Mouse (Mus musculus) neural tube, embryonic 15.5 days (tissue): ENCODE measurements around the gene Nkx2-5. TPM values are rescaled to one million over a fixed set of nuclear protein-coding genes. Genes with fewer than 3 reads are reported as not detected.
A peak's percentile ranks its signal among the peaks of the same experiment; 100 is the strongest.

ENCODE experiments used
- ATAC-seq: fragments of 200-750 bp; cut with Nextera tagmentation; 2 replicates; pipeline ENCODE4 v1.8.0; 2017; ENCODE audit warnings: mild to moderate bottlenecking, moderate TSS enrichment, moderate library complexity; ENCODE audit not compliant: low FRiP score
- H3K27ac ChIP-seq: fragments of 300-500 bp; sonication (generic); replicated peaks from 2 replicates; pipeline ENCODE4 v1.5.1; 2015; ENCODE audit warnings: mild to moderate bottlenecking, inconsistent platforms
- H3K27me3 ChIP-seq: fragments of 300-500 bp; sonication (generic); replicated peaks from 2 replicates; pipeline ENCODE4 v1.6.1; 2015; ENCODE audit warnings: inconsistent platforms
- H3K36me3 ChIP-seq: fragments of 300-500 bp; sonication (generic); 2 replicates; pipeline ENCODE4 v1.6.1; 2015; ENCODE audit warnings: inconsistent platforms
- H3K4me1 ChIP-seq: fragments of 300-500 bp; sonication (generic); 2 replicates; pipeline ENCODE4 v1.6.1; 2015; ENCODE audit warnings: inconsistent platforms
- H3K4me2 ChIP-seq: fragments of 300-500 bp; sonication (generic); 2 replicates; pipeline ENCODE4 v1.6.1; 2015; ENCODE audit warnings: inconsistent platforms, mild to moderate bottlenecking, moderate library complexity
- H3K4me3 ChIP-seq: fragments of 300-500 bp; sonication (generic); replicated peaks from 2 replicates; pipeline ENCODE4 v1.5.1; 2015; ENCODE audit warnings: mild to moderate bottlenecking, inconsistent platforms
- H3K9ac ChIP-seq: fragments of 300-500 bp; sonication (generic); replicated peaks from 2 replicates; pipeline ENCODE4 v1.6.1; 2015; ENCODE audit warnings: mild to moderate bottlenecking, inconsistent platforms
- H3K9me3 ChIP-seq: fragments of 300-500 bp; sonication (generic); replicated peaks from 2 replicates; pipeline ENCODE4 v1.6.1; 2016; ENCODE audit warnings: inconsistent platforms
- WGBS: fragments of 180-500 bp; shearing (Covaris S2); methylation state at CpG from one replicate; pipeline ENCODE4 v1.1.7; 2015; ENCODE audit warnings: mixed read lengths; 5-methylcytosine and 5-hydroxymethylcytosine counted together
- polyA plus RNA-seq: library from polyadenylated mRNA; unstranded; fragments of >200 nt; fragmentation: Nextera tagmentation; extraction: Ambion mirVana; gene quantifications from 2 replicates; pipeline ENCODE4 v1.2.1, GENCODE M21; 2015

Gene Nkx2-5
- polyA plus RNA-seq: 0.13 TPM in 1 of 2 replicates, not detected in the other

DNA sequence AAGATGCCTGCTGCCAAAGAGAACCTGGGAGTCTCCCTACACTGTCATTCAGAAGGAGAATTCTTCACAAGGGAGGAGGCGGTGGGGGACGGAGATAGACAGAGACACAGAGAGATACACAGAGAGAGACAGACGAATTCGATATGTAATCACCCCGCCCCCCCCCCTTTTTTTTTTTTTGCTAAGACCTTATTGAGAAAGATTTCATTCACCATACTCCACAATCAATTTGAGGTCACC, at the start of gene Nkx2-5:
Gene Nkx2-5, minus strand, starts transcription at position 101 of the 240 bp plus-strand sequence.
- H3K9me3 ChIP-seq: no peaks in the 10 kb centered on the region
- peaks cover 91% of the 10 kb centered on the region for H3K27me3 ChIP-seq
- WGBS: 1% methylated on average over 5 of the region's 5 CpGs
- H3K36me3 ChIP-seq: no peaks in the 10 kb centered on the region
- H3K27ac ChIP-seq: no peak within 1 kb of the TSS
- H3K9ac ChIP-seq: no peak within 1 kb of the TSS
- ATAC-seq: no peak
- H3K4me3 ChIP-seq: no peak within 1 kb of the TSS
- 0 out of 2 replicates have a peak within 1 kb of the TSS, but pooled peaks have one; percentile 4 for H3K4me2 ChIP-seq
- H3K4me1 ChIP-seq: peaks cover 8% of the 10 kb centered on the region

DNA sequence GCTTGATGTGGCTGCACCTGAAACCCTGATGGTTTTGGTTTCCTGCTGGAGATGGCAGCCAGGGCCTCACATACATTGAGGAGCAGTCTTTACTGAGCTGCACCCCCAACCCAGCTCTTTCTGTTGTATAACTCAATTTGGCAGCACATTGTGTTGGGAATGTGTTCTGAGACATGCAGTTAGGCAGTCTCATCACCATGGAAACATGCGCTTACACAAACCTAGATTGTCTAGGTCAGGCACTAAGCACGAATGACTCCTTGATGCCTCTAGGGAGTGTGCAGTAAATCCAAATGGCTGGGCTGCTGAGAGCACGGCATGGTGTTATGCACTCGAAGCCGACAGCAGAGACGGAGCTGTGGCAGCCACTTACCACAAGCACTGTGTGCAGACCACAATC, 49.5 kb upstream of the Nkx2-5 start:
- H3K9ac ChIP-seq: no peak overlapping the region
- 44% methylated on average over 6 of the region's 6 CpGs for WGBS
- no peak overlapping the region for H3K27ac ChIP-seq
- H3K4me3 ChIP-seq: no peak overlapping the region
- peaks cover 4% of the 10 kb centered on the region; the same call in 1 of the 2 replicates for H3K27me3 ChIP-seq
- peaks cover 23% of the 10 kb centered on the region for H3K4me1 ChIP-seq
- peak; percentile 35; the same call in 1 of the 2 replicates for ATAC-seq
- no peaks in the 10 kb centered on the region for H3K9me3 ChIP-seq
- no peaks in the 10 kb centered on the region for H3K36me3 ChIP-seq
- H3K4me2 ChIP-seq: no peak overlapping the region

DNA sequence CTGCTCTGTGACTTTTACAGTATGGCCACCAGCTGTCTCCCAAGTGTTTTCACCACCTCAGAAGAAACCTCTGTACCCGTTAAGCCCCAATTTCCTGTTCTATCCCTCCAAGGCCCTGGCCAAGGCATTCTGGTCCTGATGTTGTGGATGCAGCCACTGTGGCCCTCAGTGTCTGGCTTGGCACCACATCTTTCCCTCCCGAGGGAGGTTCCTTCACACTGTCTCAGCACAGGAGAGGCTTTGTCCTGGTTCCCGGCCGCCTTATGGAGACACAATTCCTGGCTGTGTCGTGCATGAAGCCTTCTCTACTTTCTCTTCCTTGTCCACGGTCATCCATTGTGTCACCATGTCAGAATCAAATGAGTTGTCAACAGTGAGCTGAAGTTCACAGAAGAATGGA, 48.7 kb upstream of the Nkx2-5 start:
- H3K27me3 ChIP-seq: peaks cover 4% of the 10 kb centered on the region; the same call in 1 of the 2 replicates
- WGBS: 60% methylated on average over 6 of the region's 6 CpGs
- no peak overlapping the region for H3K4me2 ChIP-seq
- H3K4me3 ChIP-seq: no peak overlapping the region
- no peaks in the 10 kb centered on the region for H3K9me3 ChIP-seq
- no peak for ATAC-seq
- peaks cover 23% of the 10 kb centered on the region for H3K4me1 ChIP-seq
- H3K27ac ChIP-seq: no peak overlapping the region
- H3K9ac ChIP-seq: no peak overlapping the region
- H3K36me3 ChIP-seq: no peaks in the 10 kb centered on the region

DNA sequence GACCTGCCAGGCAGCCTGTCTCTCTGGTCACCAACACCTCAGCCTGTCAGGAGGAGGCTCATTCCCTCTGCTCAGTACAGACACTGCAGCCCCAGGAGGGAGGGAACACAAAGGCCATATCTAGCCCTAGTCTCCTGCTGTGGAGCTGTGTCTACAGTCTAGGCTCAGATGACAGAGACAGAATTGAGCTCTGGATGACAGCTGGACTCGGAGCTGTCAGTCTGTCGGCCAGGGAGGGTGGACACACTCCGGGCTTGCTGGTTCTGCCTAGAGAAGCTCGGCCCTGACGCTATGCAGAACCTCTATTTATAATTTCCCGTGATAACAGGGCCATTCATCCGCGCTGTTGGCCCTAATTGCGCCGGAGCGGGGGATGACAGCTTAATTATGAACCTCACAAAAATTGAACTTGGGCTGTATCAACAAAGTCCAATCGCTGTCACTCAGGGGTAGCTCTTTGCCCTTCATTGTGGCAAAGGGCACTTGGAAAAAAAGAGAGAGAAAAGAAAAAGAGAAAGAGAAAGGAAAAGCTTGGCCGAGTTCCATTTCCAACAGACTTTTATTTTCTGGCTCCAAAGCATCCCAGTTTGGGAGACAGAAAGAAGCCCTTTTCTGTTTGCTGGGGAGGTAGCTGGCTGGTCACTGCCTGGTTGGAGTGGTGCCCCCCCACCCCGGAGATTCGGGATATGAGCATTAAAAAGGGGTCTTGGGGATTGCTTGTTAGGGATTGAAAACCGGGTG, 48.0 kb upstream of the Nkx2-5 start:
- H3K9ac ChIP-seq: peak overlapping the region; percentile 4; the same call in 1 of the 2 replicates
- H3K27ac ChIP-seq: no peak overlapping the region
- no peaks in the 10 kb centered on the region for H3K9me3 ChIP-seq
- WGBS: 50% methylated on average over 16 of the region's 16 CpGs
- ATAC-seq: no peak
- H3K4me1 ChIP-seq: peaks cover 23% of the 10 kb centered on the region
- H3K4me3 ChIP-seq: no peak overlapping the region
- peaks cover 4% of the 10 kb centered on the region; the same call in 1 of the 2 replicates for H3K27me3 ChIP-seq
- H3K36me3 ChIP-seq: no peaks in the 10 kb centered on the region
- 0 out of 2 replicates have a peak overlapping the region, but pooled peaks have one; percentile 15 for H3K4me2 ChIP-seq

DNA sequence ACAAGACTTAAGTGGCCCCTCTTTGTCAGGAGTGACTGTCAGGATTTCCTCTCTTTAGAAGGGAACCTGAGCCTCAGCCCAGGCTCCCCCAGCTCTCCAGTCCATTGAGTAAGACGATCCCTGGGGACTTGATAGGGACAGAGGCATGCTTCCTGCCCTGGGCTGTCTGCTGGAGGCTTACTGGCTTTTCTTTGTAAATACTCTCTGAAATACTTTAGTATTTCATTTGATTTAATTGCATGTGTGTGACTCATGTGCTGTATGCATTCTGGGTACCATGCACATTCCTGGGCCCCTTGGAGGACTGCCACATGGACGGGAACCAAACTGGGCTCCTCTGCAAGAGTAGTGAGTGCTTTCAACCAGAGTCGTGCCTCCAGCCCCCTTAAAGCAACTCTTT, 43.1 kb upstream of the Nkx2-5 start:
- Histone ChIP-seq H3K4me1 (peaks cover 31% of the 10 kb centered on the region), H3K36me3 (no peaks in the 10 kb centered on the region), H3K9me3 (no peaks in the 10 kb centered on the region), H3K9ac (no peak overlapping the region), H3K4me3 (no peak overlapping the region), H3K27ac (no peak overlapping the region), H3K4me2 (no peak overlapping the region), H3K27me3 (peaks cover 13% of the 10 kb centered on the region)
- 46% methylated on average over 3 of the region's 3 CpGs for WGBS
- ATAC-seq: no peak

DNA sequence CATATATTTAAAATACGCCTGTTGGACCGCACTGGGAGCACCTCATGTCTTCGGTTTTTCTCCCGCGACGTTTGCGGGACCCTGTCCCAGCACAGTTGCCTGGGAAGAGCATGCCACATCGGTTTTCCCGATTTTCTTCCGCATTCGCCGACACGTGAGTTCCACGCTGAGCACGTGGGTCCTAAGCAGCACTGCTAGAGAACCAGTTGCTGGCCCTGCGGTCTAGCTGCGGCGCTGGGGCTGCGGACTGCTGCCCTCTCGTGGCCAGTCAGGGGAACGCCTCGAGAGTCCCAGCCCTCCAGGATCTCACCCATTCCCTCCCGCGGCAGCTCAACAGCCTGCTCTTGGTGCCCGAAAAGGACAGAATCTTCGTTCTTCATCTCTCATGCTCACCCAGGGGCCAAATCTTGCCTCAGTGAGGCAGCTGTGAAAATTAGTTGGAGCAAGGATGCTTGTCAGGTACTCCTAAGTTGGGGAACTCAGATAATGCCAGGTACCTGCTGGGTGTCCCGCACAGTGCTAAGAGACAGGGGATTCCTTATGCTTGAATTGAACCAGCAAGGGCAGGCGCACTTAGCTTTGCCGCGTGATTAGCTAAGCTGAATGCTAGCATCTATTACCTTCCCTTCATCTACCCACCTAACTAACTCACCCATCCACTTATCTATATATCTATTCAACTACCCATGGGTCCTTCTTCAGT, 41.4 kb upstream of the Nkx2-5 start:
- WGBS: 10% methylated on average over 30 of the region's 30 CpGs
- Histone ChIP-seq H3K27ac (no peak overlapping the region), H3K4me3 (peak overlapping the region; percentile 47), H3K36me3 (no peaks in the 10 kb centered on the region), H3K4me1 (peaks cover 23% of the 10 kb centered on the region), H3K27me3 (peaks cover 13% of the 10 kb centered on the region), H3K4me2 (peak overlapping the region; percentile 84), H3K9me3 (no peaks in the 10 kb centered on the region), H3K9ac (no peak overlapping the region; the same call in none of the 2 replicates)
- ATAC-seq: peak; percentile 90

DNA sequence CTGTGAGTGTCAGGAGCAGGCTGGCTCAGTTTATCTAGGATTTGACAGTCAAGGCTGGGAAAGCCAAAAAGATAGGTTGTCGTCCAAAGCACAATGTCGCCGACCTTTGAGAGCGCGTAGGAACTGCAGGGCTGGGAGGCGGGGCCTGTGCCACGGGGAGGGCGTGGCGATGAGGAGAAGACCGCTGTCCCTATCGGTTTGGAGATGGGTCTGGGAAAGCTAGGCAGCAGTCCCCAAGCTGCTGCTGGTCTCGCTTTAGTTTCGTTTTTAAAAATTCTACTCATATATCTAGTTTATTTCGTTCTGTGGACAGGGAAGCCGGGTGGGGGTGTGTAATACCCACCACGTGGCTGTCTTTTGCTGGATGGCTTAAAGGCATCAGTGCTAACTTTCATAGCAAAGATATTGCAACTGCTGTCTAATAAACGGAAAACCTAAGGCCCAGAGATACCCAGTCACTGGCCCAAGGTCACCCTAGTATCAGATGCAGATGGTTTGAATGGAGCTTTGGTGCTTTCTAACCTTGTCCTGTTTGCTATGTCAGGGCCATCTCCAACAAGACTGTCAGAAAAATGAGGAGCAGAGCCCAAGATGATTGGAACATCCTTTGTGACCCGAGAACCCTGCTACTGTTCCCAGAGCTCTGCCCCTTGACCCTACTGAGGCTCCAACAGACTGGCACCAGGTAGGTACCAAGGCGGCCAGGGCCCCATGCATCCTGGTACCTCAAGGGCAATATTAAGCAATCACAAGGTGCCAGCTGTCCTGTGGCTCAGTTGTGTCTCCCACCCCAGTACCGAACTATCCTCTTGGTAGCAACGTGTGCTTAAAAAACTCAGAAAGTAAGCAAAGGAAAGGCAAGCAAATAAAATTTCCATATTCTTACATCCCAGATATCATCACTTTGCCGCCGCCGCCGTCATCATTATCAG, 40.5 kb upstream of the Nkx2-5 start:
- H3K9ac ChIP-seq: peak overlapping the region; percentile 38
- peak; percentile 57; the same call in 1 of the 2 replicates for ATAC-seq
- no peak overlapping the region; the same call in 1 of the 2 replicates for H3K27ac ChIP-seq
- H3K4me2 ChIP-seq: peak overlapping the region; percentile 84
- H3K4me3 ChIP-seq: peak overlapping the region; percentile 47
- H3K36me3 ChIP-seq: no peaks in the 10 kb centered on the region
- 24% methylated on average over 25 of the region's 25 CpGs for WGBS
- peaks cover 23% of the 10 kb centered on the region for H3K4me1 ChIP-seq
- no peaks in the 10 kb centered on the region for H3K9me3 ChIP-seq
- peaks cover 13% of the 10 kb centered on the region for H3K27me3 ChIP-seq

DNA sequence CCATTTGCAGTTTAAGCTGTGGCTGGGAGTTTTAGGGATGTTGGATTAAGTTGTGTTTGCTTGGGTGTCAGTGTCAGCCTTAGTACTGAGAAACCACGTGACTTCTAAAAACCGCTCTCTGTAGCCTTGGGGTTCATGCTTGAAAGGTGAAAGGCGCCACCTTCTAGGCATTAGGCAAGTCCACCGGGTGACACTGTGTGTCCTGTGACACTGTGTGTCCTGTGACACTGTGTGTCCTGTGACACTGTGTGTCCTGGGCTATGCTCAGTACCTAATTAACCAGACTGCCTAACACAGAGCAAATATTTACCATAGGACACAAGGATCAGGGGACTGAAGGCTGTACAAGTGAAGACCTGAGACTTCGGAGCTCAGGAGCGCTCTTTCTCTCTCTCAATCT, 38.8 kb upstream of the Nkx2-5 start:
- Histone ChIP-seq H3K9me3 (no peaks in the 10 kb centered on the region), H3K27me3 (peaks cover 13% of the 10 kb centered on the region), H3K4me3 (no peak overlapping the region), H3K4me1 (peaks cover 23% of the 10 kb centered on the region), H3K9ac (no peak overlapping the region), H3K27ac (no peak overlapping the region), H3K36me3 (no peaks in the 10 kb centered on the region), H3K4me2 (no peak overlapping the region)
- no peak for ATAC-seq
- WGBS: 85% methylated on average over 6 of the region's 6 CpGs

DNA sequence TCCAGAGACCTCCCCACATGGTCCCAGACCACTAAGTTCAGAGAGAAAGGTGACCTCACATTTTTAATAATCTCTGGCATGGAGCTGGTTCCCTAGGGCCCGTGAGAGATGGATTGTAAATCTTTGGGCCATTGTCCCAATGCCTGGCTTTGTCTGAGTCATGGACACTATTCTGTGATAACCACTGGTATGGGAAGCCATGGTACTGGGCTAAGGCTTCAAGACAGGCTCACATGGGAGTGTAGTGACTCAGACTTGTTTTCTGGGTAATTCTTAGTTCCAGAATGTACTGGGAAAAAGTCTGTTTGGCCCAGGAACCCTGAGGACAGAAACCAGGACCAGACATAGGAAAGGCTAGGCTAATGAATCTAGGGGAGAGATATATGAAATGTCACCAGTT, 37.9 kb upstream of the Nkx2-5 start:
- ATAC-seq: no peak
- 52% methylated on average over 1 of the region's 1 CpGs for whole genome bisulfite sequencing
- Histone ChIP-seq H3K4me1 (peaks cover 23% of the 10 kb centered on the region), H3K27ac (no peak overlapping the region), H3K4me2 (no peak overlapping the region), H3K9ac (no peak overlapping the region), H3K4me3 (no peak overlapping the region), H3K36me3 (no peaks in the 10 kb centered on the region), H3K27me3 (peaks cover 13% of the 10 kb centered on the region), H3K9me3 (no peaks in the 10 kb centered on the region)

DNA sequence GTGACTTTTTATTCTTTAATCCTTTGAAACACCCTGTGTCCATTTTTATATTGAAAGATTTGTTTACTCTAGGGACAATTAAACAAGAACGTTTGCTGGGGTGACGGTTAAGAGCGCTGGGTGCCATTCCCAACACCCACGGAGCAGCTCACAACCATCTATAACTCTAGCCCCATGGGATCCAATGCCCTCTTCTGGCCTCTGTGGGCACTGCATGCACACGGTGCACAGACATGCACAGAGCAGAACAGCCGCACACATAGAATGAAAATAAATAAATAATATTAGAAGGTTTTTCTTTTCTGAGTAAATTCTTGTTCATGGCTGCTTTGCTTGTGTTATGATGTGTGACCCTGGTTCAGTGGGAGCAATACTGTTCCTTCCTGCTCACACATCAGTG, 34.4 kb upstream of the Nkx2-5 start:
- Histone ChIP-seq H3K4me3 (no peak overlapping the region), H3K9ac (no peak overlapping the region), H3K4me2 (no peak overlapping the region), H3K27ac (no peak overlapping the region), H3K36me3 (no peaks in the 10 kb centered on the region), H3K9me3 (no peaks in the 10 kb centered on the region), H3K27me3 (no peaks in the 10 kb centered on the region), H3K4me1 (peaks cover 2% of the 10 kb centered on the region)
- ATAC-seq: no peak
- 88% methylated on average over 6 of the region's 6 CpGs for WGBS

DNA sequence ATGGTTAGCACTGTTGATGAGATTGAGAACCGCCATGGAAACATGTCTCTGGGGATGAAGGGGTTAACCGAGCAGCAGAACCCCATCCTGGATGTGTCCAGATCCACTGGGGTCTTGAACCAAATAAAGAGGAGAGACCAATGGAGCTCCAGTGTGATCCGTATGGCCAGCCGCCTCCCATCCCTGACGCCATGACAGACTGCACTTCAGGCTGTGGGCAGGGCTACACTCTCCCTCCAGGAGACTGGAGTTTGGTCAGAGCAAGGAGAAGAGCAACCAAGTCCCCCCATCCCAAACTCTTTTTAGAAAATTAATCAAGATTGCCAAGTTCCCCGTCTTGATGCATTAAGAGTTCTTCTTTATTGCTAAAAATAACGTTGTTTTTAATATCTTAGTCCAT, 33.1 kb upstream of the Nkx2-5 start:
- 80% methylated on average over 7 of the region's 7 CpGs for WGBS
- no peaks in the 10 kb centered on the region for H3K36me3 ChIP-seq
- H3K4me1 ChIP-seq: no peaks in the 10 kb centered on the region
- H3K27ac ChIP-seq: no peak overlapping the region
- no peak overlapping the region for H3K4me2 ChIP-seq
- ATAC-seq: no peak
- H3K27me3 ChIP-seq: no peaks in the 10 kb centered on the region
- no peak overlapping the region for H3K4me3 ChIP-seq
- no peaks in the 10 kb centered on the region for H3K9me3 ChIP-seq
- no peak overlapping the region for H3K9ac ChIP-seq
